Mouse (Mus musculus): Measurements from ENCODE around the gene Mapt. TPM values are rescaled to one million over a fixed set of nuclear protein-coding genes. Genes with fewer than 3 reads are reported as not detected.

Mapt gene
- total RNA-seq, 2 experiments from 2014 or later = 51.5 to 54.4 TPM

DNA sequence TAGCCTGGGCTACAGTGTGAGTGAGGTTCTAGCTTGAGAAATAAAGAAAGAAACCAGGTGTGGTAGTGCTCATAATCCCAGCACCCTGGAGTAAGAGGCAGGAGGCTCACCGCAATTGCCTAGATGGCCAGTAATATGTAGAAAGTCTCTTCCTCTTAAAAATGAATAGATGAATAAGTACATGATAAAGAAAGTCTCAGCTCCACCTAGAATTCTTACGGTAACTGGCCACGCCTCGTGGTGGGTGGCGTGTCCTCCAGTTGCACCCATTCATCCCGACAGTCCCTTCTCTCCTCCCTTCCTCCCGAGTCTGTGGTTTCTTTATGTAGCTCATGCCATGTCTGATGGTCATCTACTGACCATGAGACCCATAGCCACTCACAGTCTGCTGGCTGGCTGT is 74.5 kb downstream of the Mapt start:
- no peak for DNase-seq
- intact Hi-C loops (cut with DNase I) = no loop called here

DNA sequence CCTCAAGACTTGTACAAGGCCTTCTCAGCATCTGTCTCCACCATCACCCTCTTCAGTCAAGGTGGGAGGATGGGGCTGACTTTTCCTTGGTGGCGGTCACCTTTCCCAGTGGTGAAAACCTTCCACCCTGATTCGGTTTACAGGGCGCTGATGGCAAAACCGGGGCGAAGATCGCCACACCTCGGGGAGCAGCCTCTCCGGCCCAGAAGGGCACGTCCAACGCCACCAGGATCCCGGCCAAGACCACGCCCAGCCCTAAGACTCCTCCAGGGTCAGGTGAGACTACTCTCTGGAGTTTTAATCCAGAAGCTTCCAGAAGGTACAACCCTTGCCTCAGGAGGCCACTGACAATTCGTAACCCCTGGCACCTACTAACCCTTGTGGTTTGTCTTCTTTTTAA is 75.3 kb downstream of the Mapt start:
- intact Hi-C loops (cut with DNase I) = no loop called here

DNA sequence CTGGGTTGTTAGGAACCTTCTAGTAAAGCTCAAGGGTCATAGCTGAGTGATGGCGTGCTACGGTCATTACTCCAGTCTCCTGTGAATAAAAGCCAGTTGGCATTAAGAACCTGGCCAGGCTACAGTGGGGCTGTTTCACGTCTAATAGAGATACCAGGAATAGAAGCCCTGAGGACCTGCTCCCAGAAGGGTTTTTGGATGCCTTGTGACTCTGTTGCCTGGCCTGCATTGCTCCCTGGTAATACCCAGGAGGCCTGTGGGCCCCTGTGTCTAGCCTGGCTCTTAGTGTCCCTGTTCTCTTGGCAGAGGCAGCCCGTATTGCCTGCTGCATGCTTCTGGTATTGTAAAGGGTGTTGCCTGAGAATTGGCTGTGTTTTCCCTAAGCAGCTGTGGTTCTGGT is 75.9 kb downstream of the Mapt start:
- DNase-seq = peak; percentile 27 to 43
- intact Hi-C loops (cut with DNase I) = no loop called here

More for the DNA sequence above, 75.3 kb downstream of the Mapt start:
- no peak for DNase-seq

DNA sequence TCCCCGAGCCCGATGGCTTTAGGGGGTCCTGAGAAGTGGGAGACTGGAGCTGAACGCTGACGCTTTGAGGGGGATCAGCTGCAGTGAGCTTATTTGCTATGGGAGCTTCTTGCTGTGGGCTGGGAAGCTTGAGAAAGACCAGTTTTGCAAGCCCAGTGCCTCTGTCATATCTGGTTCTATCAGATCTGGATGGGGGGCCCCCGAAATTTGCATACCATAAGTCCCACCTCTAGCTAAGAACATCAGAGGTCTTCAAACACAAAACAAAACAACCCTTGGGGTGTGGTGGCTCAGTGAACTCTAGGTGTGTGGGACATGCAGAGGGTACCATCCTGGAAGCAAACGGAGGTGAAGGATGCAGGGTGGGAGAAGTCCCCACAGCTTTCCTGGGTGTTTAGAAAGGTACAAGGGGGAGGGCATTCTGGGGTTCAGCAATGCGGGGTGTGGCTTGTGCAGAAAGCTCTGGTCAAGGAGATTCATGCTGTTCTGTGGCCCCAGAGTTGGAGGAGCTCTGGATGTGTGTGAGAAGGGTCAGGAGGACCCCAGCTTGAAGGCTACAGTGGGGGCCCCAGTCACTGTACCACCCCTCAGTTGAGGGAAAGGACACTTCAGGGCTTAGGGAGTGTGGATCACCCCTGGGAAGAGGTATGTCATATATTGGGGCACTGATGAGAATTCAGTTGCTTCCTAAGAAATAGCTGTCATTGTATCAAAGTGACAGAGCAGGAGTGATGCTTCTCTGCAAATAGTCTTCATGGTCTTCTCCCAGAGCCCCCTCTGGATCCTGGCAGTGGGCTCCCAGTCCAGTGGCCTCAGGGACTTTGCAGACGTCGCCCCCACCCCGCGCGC is 78.4 kb downstream of the Mapt start:
- intact Hi-C loops (cut with DNase I) = no loop called here
- no peak for DNase-seq

DNA sequence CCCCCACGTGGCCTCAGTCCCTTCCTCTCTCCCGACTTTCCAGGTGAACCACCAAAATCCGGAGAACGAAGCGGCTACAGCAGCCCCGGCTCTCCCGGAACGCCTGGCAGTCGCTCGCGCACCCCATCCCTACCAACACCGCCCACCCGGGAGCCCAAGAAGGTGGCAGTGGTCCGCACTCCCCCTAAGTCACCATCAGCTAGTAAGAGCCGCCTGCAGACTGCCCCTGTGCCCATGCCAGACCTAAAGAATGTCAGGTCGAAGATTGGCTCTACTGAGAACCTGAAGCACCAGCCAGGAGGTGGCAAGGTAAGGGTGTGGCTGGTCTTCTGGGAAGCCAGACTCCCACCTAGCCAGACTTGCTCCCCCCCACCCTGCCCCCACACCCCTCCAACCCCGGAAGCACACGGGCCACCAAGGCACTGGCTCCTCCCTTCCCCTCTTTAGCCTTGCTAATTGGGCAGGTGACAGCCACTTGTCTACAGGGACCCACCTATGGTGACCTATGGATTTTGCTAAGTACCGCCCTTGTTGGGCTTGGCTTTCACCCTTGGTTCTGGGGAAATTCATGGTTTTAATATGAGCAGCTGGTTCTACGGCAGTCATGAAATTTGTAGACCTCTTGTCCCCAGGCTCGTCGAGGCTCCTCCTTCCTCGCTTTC is 79.2 kb downstream of the Mapt start:
- no peak for DNase-seq
- intact Hi-C loops (cut with DNase I) = no loop called here

DNA sequence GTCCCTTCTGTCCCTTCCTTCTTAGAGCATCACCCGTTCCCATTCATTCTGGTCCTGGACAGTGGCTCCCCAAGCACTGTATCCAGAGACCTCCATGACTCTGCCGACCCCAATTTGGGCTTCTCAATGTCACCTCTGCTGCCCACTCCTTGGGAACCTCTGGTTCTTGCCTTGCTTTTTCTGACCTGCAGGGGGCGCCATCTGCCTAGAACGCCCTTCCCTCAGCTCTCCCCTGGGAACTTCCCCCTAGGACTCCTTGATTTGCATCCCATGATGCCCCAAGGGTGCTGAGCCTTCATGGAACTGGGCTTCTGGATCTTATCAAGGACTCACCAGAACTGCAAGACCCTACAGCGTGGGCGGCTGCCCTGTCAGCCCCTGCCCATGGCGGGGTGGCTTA is 80.5 kb downstream of the Mapt start:
- intact Hi-C loops (cut with DNase I) = no loop called here
- no peak for DNase-seq

DNA sequence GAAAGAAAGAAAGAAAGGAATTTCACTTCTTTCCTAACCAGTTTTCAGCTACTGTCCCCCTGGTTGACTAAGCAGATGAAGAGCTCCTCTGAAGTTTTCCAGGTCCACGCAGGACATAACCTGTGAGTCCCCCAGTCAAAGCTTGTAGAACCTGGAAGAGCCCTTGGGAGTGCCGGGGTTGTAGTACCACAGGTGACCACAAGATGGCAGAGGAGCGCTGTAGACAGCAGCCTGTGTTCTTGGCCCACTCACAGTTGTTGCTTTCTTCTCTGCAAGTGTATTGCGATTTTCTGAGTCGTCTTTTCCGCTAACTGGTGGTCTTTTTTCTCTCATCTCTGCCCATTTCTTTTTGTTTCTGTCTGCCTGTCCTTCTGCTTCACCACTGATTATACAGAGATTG is 84.5 kb downstream of the Mapt start:
- peak; percentile 82 to 89 for DNase-seq
- intact Hi-C loops (cut with DNase I) = loop anchor here (2.0 to 5.0 kb wide), 2 partner anchors 127 to 145 kb away; no protein-coding TSS in a partner anchor

DNA sequence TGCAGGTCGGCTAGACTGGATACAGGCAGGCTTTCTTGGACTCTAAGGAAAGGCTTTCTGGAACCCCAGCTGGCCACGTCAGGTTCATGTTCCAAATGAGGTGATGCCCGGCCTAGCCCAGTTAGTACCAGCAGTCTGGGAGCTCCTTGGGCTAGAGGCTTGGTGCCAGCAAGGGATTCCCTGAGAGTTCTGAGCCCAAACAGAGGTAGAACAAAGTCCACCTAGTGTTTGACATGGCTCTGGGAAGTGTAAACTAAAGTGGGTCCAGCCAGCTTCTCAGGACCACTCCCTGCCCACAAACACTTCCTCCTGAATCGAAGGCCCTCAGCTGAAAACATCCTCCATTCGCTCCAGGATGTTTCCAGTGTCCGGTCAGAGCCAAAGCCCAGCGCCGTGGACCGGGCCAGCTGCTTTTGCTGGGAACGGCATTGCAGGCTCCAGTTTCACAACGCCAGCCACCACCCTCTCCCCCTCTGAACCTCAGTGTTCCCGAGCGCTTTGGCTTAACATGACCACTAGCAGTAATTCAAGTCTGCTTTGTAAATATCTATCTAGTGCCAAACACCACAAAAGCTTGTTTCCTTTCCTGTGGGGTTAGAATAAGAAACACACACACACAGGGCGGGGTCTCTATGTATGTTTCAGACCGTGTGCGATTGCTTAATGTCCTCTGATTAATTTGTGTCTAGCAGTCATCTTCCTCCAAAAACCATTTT is 85.7 kb downstream of the Mapt start:
- DNase-seq = peak; percentile 51 to 52
- intact Hi-C loops (cut with DNase I) = loop anchor here (5.0 kb wide), 1 partner anchor 125 kb away; no protein-coding TSS in a partner anchor

DNA sequence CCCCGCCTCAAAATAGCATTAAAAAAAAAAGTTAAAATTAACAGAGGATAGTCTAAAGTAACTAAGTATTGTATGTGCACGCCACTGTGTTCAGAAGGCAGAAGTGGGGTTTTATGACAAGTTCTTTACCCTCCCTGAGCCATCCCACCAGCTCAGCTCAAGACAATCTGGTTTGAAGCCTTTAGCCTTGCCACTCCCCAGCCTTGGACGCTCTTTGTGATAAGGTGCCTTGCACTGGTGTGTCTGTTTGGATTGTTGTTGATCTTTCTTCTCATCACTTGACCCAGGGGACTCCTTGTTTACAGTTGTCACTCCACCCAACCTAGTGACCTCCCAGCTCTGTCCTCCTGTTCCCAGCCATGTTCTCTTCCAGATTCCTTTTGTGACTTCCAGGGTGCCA is 86.4 kb downstream of the Mapt start:
- intact Hi-C loops (cut with DNase I) = loop anchor here (5.0 kb wide), 1 partner anchor 125 kb away; no protein-coding TSS in a partner anchor
- DNase-seq = no peak

DNA sequence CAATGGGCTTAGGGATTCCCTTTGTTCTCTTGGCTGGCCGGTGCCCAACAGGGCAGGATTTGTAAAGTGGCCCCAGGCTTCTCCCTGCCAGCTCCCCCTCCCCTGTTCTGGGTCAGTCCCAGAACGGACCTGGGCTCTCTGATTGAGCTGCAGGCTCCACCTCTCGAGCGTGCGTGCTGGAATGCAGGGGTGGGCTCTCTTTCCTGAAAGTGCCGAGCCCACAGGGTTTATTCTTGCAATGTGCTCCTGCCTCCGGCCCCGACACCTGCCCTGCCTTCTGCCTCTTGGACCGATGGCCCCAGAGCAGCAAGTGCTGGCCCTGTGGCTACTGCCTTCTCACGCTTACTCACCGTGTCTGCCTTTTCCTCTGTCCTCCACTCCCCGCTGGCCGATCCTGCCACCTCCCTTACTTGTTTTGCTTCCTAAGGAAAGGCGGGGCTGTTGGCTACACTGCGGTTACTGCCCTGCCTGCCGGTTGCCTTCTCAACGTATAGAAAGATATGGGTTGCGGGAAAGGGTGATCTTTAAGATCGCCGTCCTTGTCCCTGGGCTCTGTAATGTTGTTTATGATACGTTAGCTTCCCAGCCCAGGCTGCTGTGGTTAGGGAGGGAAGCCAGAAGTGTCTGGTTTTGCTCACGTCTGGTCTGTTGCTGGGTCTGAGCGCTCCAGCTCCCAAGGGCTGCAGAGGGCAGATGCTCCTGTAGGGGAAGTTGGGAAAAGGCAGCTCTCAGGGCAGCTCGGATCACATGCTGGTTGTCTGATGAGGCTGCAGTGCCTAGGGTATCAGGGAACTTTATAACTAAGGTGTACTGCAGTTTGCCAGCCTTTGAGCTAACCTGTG is 88.0 kb downstream of the Mapt start:
- intact Hi-C loops (cut with DNase I) = loop anchor here (5.0 kb wide), 1 partner anchor 123 kb away; no protein-coding TSS in a partner anchor
- peak; percentile 43 to 47 for DNase-seq

DNA sequence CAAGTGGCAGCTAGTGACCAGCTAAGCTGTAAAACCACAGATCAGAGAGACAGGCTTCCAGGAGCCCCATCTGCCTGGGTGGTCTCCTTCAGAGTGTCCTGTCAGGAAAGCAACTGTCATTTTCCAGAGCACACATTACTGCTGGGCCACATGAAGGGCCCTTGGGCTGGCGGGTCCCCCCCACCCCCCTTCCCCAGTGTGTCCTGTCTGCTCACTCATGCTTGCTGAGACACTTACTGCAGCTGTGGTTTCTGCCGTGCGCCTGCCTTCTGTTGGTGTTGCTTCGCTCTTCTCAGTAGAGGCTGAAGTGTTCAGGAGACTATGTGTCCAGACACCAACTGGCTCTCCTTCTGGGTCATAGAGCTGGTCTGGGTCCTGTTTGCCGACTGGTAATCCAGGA is 89.3 kb downstream of the Mapt start:
- no peak for DNase-seq
- intact Hi-C loops (cut with DNase I) = no loop called here

DNA sequence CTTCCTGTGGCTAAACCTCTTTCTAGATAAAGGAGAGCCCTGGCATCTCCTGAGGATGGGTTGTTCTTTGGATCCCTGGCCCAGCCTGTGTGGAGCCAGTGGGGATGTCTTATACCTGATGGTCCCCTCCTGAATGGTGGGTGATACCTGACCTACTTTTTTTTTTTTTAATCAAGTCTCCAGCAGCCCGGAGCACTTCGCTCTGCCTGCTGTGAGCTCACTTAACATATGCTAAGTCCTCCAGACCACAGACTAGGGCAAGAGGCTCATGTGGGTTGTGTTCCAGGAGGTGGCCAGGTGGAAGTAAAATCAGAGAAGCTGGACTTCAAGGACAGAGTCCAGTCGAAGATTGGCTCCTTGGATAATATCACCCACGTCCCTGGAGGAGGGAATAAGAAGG is 91.0 kb downstream of the Mapt start:
- no peak for DNase-seq
- intact Hi-C loops (cut with DNase I) = no loop called here

DNA sequence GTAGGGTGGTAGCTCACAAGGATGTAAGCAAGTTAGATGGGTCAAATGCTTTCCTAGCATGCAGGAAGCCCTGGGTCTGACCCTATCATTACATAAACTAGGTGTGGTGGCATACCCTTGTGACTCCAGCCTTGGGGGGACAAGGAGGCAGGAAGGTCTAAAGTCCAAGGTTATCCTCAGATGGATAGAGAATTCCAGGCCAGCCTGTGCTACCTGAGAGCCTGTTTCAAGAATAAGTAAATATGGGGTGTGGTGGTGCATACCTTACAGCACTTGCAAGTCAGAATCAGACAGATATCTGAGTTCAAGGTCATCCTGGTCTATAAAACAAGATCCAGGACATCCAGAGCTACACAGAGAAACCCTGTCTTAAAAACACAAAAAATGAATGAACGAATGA is 96.3 kb downstream of the Mapt start:
- DNase-seq = no peak
- intact Hi-C loops (cut with DNase I) = no loop called here

DNA sequence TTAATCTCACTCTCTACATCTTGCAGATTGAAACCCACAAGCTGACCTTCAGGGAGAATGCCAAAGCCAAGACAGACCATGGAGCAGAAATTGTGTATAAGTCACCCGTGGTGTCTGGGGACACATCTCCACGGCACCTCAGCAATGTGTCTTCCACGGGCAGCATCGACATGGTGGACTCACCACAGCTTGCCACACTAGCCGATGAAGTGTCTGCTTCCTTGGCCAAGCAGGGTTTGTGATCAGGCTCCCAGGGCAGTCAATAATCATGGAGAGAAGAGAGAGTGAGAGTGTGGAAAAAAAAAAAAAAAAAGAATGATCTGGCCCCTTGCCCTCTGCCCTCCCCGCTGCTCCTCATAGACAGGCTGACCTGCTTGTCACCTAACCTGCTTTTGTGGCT is 96.8 kb downstream of the Mapt start:
- intact Hi-C loops (cut with DNase I) = no loop called here
- no peak for DNase-seq

DNA sequence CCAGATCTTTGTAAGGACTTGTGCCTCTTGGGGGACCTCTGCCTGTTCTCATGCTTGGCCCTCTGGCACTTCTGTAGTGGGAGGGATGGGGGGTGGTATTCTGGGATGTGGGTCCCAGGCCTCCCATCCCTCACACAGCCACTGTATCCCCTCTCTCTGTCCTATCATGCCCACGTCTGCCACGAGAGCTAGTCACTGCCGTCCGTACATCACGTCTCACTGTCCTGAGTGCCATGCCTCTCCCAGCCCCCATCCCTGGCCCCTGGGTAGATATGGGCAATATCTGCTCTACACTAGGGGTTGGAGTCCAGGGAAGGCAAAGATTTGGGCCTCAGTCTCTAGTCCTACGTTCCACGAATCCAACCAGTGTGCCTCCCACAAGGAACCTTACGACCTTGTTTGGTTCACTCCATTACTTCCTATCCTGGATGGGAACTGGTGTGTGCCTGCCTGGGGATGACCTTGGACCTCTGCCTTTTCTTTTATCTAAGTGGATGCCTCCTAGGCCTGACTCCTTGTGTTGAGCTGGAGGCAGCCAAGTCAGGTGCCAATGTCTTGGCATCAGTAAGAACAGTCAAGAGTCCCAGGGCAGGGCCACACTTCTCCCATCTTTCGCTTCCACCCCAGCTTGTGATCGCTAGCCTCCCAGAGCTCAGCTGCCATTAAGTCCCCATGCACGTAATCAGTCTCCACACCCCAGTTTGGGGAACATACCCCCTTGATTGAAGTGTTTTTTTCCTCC is 98.2 kb downstream of the Mapt start:
- intact Hi-C loops (cut with DNase I) = no loop called here
- no peak for DNase-seq

DNA sequence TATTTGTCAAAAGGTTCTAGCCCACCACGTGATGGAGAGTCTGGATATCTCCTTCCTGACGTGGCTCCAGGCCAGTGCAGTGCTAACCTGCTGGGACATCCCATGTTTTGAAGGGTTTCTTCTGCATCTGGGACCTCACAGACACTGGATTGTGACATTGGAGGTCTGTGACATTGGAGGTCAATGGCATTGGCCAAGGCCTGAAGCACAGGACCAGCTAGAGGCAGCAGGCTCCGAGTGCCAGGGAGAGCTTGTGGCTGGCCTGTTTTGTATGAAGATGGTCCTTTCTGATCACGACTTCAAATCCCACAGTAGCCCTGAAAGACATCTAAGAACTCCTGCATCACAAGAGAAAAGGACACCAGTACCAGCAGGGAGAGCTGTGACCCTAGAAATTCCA is 99.0 kb downstream of the Mapt start:
- intact Hi-C loops (cut with DNase I) = no loop called here
- no peak for DNase-seq

DNA sequence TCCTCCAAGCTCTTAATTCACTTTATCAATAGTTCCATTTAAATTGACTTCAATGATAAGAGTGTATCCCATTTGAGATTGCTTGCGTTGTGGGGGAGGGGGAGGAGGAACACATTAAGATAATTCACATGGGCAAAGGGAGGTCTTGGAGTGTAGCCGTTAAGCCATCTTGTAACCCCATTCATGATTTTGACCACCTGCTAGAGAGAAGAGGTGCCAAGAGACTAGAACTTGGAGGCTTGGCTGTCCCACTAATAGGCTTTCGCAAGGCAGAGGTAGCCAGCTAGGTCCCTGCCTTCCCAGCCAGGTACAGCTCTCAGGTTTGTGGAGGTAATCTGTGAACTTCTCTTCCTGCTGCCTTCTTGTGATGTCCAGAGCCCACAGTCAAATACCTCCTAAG is 100.0 kb downstream of the Mapt start:
- intact Hi-C loops (cut with DNase I) = no loop called here
- no peak for DNase-seq

DNA sequence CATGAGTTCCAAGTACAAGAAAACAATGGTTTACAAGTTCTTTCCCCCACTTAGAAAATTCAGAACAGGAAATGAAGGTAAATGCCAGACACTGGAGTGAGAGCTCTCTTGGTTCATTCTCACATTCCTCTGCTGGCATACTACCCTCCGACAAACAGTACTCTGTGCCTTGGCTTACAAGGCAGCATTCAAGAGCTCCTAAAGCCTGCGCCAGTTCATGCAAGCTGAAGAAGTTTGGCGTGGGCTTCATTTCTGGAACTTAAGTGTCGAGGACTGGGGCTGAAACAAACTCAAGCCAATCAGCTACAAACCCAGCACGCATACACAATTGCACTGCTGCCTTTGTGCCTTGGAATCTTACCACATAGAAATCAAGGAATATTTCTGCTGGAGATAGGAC is 100.9 kb downstream of the Mapt start:
- intact Hi-C loops (cut with DNase I) = no loop called here
- no peak for DNase-seq

DNA sequence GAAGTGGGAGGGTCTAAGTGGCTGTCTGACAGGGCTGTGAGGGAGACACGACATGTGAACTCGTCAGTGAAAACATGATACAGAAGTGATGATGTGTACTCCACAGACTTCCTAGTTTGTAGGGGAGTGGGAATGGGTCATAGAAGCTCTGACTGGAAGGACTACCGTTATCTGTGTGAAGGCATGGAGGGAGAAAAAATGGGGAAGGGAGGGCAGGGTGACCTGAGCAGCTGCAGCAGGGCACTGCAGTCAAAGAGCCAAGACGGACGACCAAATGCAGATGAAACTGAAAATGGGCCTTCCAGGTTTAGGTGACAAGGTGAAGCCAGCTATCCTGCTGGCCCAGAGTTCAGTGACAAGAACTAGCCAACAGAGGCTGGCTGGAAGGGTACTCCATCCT is 102.9 kb downstream of the Mapt start:
- intact Hi-C loops (cut with DNase I) = no loop called here
- no peak for DNase-seq

DNA sequence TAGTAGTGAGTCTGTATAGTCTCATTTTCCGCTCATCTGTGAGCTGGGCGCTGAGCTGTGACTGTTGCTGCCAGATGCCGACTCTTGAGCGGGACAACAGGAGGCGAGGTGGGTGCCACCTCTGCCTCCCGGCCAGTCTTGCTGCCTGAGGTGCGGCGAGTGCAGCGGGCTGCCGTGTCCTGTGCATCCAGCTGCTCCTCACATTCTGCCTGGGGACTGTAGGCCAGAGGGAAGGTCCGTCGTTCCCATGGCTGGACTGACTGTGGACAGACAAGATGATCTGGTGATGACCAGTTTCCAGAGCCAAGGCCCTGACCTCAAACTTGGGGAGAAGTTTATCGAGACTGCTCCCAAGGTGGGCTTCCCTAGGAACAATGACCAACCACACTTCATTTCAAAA is 103.8 kb downstream of the Mapt start:
- intact Hi-C loops (cut with DNase I) = no loop called here

More for the DNA sequence above, 103.8 kb downstream of the Mapt start:
- DNase-seq = no peak
